Mouse (Mus musculus) embryo, embryonic 10 days (tissue): ENCODE data around the gene Usp13.

Source experiments
- DNase-seq: peaks from one replicate; pipeline ENCODE4 v3.0.0-alpha.2; 2015; ENCODE audit warnings: low spot score

Usp13 gene

GRCm38 (mm10) chr3:32817357-32818326, at the start of gene Usp13:
Gene Usp13, plus strand, starts transcription at chr3:32817546.
- peak; percentile 82 for DNase-seq

GRCm38 (mm10) chr3:32770781-32771180, 46.6 kb upstream of the Usp13 start:
- no peak for DNase-seq

- DNase-seq = peak; percentile 20
These were observed 367 bp upstream of the Usp13 start for GRCm38 (mm10) chr3:32817001-32817356.

GRCm38 (mm10) chr3:32818327-32818900, 1.1 kb downstream of the Usp13 start:
- DNase-seq = peak; percentile 23

- DNase-seq = peak; percentile 10
These were observed 5.3 kb downstream of the Usp13 start for GRCm38 (mm10) chr3:32822620-32823019.

- DNase-seq = no peak
These were observed 7.6 kb downstream of the Usp13 start for GRCm38 (mm10) chr3:32824923-32825322.

- no peak for DNase-seq
These were observed 8.7 kb downstream of the Usp13 start for GRCm38 (mm10) chr3:32825964-32826479.

GRCm38 (mm10) chr3:32826701-32827100, 9.4 kb downstream of the Usp13 start:
- no peak for DNase-seq

GRCm38 (mm10) chr3:32833871-32834270, 16.5 kb downstream of the Usp13 start:
- no peak for DNase-seq

- DNase-seq = no peak
These were observed 20.5 kb downstream of the Usp13 start for GRCm38 (mm10) chr3:32837847-32838246.

- no peak for DNase-seq
These were observed 39.2 kb downstream of the Usp13 start for GRCm38 (mm10) chr3:32856362-32857107.

- DNase-seq = no peak
These were observed 53.7 kb downstream of the Usp13 start for GRCm38 (mm10) chr3:32871081-32871480.

- DNase-seq = no peak
These were observed 69.0 kb downstream of the Usp13 start for GRCm38 (mm10) chr3:32886386-32886785.

GRCm38 (mm10) chr3:32888886-32889285, 71.5 kb downstream of the Usp13 start:
- no peak for DNase-seq

GRCm38 (mm10) chr3:32890174-32890573, 72.8 kb downstream of the Usp13 start:
- no peak for DNase-seq

GRCm38 (mm10) chr3:32903462-32903861, 86.1 kb downstream of the Usp13 start:
- no peak for DNase-seq

GRCm38 (mm10) chr3:32904599-32904998, 87.3 kb downstream of the Usp13 start:
- no peak for DNase-seq

GRCm38 (mm10) chr3:32905850-32906779, 88.8 kb downstream of the Usp13 start:
- DNase-seq = no peak

- no peak for DNase-seq
These were observed 91.1 kb downstream of the Usp13 start for GRCm38 (mm10) chr3:32908400-32908799.

- peak; percentile 70 for DNase-seq
These were observed 92.8 kb downstream of the Usp13 start for GRCm38 (mm10) chr3:32910071-32910551.

GRCm38 (mm10) chr3:32924168-32924567, 106.8 kb downstream of the Usp13 start:
- DNase-seq = no peak
